Mouse (Mus musculus) forebrain, embryonic 10.5 days (tissue): Measurements from ENCODE around the gene Krba1. TPM values are rescaled to one million over a fixed set of nuclear protein-coding genes. Genes with fewer than 3 reads are reported as not detected.
A peak's percentile ranks its signal among the peaks of the same experiment; 100 is the strongest.

Experiments used
- DNase-seq: peaks from one replicate; pipeline ENCODE4 v3.0.0-alpha.2; 2017; ENCODE audit warnings: low spot score; ENCODE audit errors: extremely low spot score
- H3K27ac ChIP-seq: fragments of 300-500 bp; sonication (generic); 2 replicates; pipeline ENCODE4 v1.5.1; 2016; ENCODE audit warnings: mild to moderate bottlenecking
- H3K27me3 ChIP-seq: fragments of 300-500 bp; sonication (generic); 2 replicates; pipeline ENCODE4 v1.6.1; 2016; ENCODE audit warnings: mild to moderate bottlenecking; ENCODE audit not compliant: poor library complexity, severe bottlenecking
- H3K36me3 ChIP-seq: fragments of 300-500 bp; sonication (generic); replicated peaks from 2 replicates; pipeline ENCODE4 v1.6.1; 2016; ENCODE audit warnings: mild to moderate bottlenecking, moderate library complexity
- H3K4me1 ChIP-seq: fragments of 300-500 bp; sonication (generic); 2 replicates; pipeline ENCODE4 v1.6.1; 2016
- H3K4me3 ChIP-seq: fragments of 300-500 bp; sonication (generic); 2 replicates; pipeline ENCODE4 v1.5.1; 2016; ENCODE audit warnings: mild to moderate bottlenecking, moderate library complexity
- H3K9me3 ChIP-seq: fragments of 300-500 bp; sonication (generic); 2 replicates; pipeline ENCODE4 v1.6.1; 2016; ENCODE audit warnings: mild to moderate bottlenecking, moderate library complexity
- WGBS: fragments of 180-500 bp; shearing (Covaris S2); methylation state at CpG from one replicate; pipeline ENCODE4 v1.1.7; 2016; 5-methylcytosine and 5-hydroxymethylcytosine counted together
- polyA plus RNA-seq: library from polyadenylated mRNA; unstranded; fragments of >200 nt; fragmentation: Nextera tagmentation; extraction: Ambion mirVana; gene quantifications from 2 replicates; pipeline ENCODE4 v1.2.1, GENCODE M21; 2016

Krba1 gene
- polyA plus RNA-seq, 1 experiment from 2014 or later: 24.5 TPM

GRCm38 (mm10) chr6:48445181-48446101, 50.1 kb downstream of the Krba1 start, which contains the start of gene Zfp467:
TSS of gene Zfp467 (minus strand) at chr6:48445825.
- WGBS: under 1% methylated on average over 65 of the region's 65 CpGs
- peak; percentile 41 for DNase-seq

DNA sequence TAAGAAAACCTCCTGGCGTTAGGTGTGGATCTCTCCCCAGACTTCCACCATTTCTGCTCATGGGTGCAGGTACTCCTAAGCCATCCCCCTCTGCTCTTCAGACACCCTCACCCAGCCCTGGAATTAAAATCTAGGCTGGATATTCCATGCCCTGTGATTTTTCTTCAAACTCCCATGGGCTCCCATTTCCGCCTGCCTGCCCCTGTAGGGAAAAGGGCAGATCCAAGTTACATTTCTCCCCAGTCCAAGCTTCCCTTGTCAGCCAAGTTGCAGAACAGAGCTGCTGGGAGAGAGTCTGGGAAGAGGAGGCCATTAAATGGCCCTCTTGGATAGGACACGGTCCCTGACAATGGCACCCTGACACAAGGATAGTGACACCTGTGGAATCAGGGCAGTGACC, 50.9 kb downstream of the Krba1 start:
- H3K4me1 ChIP-seq: peaks cover 47% of the 10 kb centered on the region
- DNase-seq: no peak
- WGBS: 32% methylated on average over 3 of the region's 3 CpGs
- peaks cover 29% of the 10 kb centered on the region for H3K27me3 ChIP-seq
- peak overlapping the region; percentile 96 for H3K27ac ChIP-seq
- peaks cover 15% of the 10 kb centered on the region for H3K36me3 ChIP-seq
- H3K9me3 ChIP-seq: peaks cover 12% of the 10 kb centered on the region; the same call in 1 of the 2 replicates
- H3K4me3 ChIP-seq: peak overlapping the region; percentile 63

More at GRCm38 (mm10) chr6:48445181-48446101, 50.1 kb downstream of the Krba1 start, which contains the start of gene Zfp467:
- Histone ChIP-seq H3K36me3 (peaks cover 21% of the 10 kb centered on the region), H3K4me3 (peak within 1 kb of the TSS; percentile 63), H3K27ac (peak within 1 kb of the TSS; percentile 96), H3K9me3 (peaks cover 12% of the 10 kb centered on the region; the same call in 1 of the 2 replicates), H3K4me1 (peaks cover 55% of the 10 kb centered on the region), H3K27me3 (peaks cover 37% of the 10 kb centered on the region)

DNA sequence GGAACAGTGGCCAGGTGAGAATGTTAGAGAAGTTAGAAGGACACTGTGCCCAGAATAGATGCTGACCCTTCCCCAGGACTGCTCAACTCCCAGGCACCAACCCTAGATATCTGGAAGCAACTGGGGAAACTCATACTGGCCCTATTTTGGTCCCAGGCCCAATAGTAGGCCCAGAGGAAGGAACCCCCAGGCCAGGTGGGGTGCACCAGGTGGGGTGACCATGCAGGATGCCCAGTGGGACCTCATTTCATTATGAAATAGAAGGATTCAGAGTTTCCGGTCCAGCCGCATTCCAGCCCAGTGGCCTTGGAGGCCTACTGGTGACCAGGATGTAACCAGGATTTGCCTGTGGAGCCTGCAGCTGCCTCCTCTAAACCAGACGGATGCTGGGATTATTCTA, 51.5 kb downstream of the Krba1 start:
- Histone ChIP-seq H3K4me1 (peaks cover 44% of the 10 kb centered on the region), H3K36me3 (peaks cover 8% of the 10 kb centered on the region), H3K27ac (0 out of 2 replicates have a peak overlapping the region, but pooled peaks have one; percentile 12), H3K4me3 (no peak overlapping the region), H3K9me3 (peaks cover 8% of the 10 kb centered on the region; the same call in 1 of the 2 replicates), H3K27me3 (peaks cover 23% of the 10 kb centered on the region)
- 59% methylated on average over 3 of the region's 3 CpGs for WGBS
- no peak for DNase-seq

- Histone ChIP-seq H3K27me3 (peaks cover 23% of the 10 kb centered on the region), H3K9me3 (no peaks in the 10 kb centered on the region), H3K4me3 (no peak within 1 kb of the TSS), H3K27ac (0 out of 2 replicates have a peak within 1 kb of the TSS, but pooled peaks have one; percentile 35), H3K4me1 (peaks cover 41% of the 10 kb centered on the region), H3K36me3 (no peaks in the 10 kb centered on the region)
- 75% methylated on average over 1 of the region's 1 CpGs for WGBS
- DNase-seq: no peak
These were observed 52.5 kb downstream of the Krba1 start, which contains the start of gene Sspo for GRCm38 (mm10) chr6:48447929-48448328. TSS of gene Sspo (plus strand) at chr6:48448229.

DNA sequence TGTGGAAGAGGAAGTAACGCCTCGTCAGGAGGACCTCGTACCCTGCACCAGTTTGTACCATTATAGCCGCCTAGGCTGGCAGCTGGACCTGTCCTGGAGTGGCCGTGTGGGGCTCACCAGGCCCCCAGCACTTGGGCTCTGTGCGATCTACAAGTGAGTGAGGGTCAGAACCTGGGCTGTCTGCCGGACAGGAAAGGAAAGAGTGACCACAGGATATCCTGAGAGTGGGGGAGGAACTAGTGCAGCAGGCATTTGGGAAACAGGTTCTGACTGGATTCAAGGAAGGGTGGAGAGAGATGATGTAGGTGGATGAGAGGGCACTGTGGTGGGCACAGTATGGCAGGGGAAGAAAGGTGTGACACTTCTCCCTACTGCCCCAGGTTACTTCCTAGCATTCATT, 53.1 kb downstream of the Krba1 start:
- peaks cover 35% of the 10 kb centered on the region for H3K4me1 ChIP-seq
- H3K4me3 ChIP-seq: no peak overlapping the region
- 0 out of 2 replicates have a peak overlapping the region, but pooled peaks have one; percentile 35 for H3K27ac ChIP-seq
- peaks cover 23% of the 10 kb centered on the region for H3K27me3 ChIP-seq
- H3K9me3 ChIP-seq: no peaks in the 10 kb centered on the region
- DNase-seq: no peak
- H3K36me3 ChIP-seq: no peaks in the 10 kb centered on the region
- 82% methylated on average over 7 of the region's 7 CpGs for WGBS

- DNase-seq: no peak
- 77% methylated on average over 1 of the region's 1 CpGs for WGBS
- no peak overlapping the region for H3K27ac ChIP-seq
- H3K9me3 ChIP-seq: no peaks in the 10 kb centered on the region
- peaks cover 2% of the 10 kb centered on the region for H3K4me1 ChIP-seq
- no peak overlapping the region for H3K4me3 ChIP-seq
- no peaks in the 10 kb centered on the region for H3K36me3 ChIP-seq
- H3K27me3 ChIP-seq: peaks cover 11% of the 10 kb centered on the region
These were observed 56.8 kb downstream of the Krba1 start for GRCm38 (mm10) chr6:48452151-48452550.

DNA sequence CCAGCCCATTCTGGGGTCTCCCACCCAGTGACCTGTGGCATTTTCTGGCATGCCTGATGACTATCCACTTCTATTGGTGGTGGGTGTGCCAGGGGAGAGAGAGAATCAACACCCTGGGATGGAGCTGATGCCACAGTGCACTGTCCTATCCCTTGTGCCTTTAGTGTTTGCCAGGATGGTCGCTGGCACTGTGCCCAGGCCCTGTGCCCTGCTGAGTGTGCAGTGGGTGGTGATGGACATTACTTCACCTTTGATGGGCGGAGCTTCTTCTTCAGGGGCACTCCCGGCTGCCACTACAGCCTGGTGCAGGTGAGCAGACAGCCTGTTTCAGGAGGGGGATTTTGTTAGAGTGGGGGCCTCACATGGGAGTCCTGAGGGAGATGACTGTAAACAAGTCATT, 57.4 kb downstream of the Krba1 start:
- WGBS: 73% methylated on average over 3 of the region's 3 CpGs
- 0 out of 2 replicates have a peak, but pooled peaks cover 8% of the 10 kb centered on the region for H3K27me3 ChIP-seq
- no peaks in the 10 kb centered on the region for H3K9me3 ChIP-seq
- H3K27ac ChIP-seq: no peak overlapping the region
- H3K4me3 ChIP-seq: no peak overlapping the region
- H3K4me1 ChIP-seq: no peaks in the 10 kb centered on the region
- no peaks in the 10 kb centered on the region for H3K36me3 ChIP-seq
- DNase-seq: no peak

GRCm38 (mm10) chr6:48464966-48465679, 69.7 kb downstream of the Krba1 start:
- H3K4me3 ChIP-seq: no peak overlapping the region
- H3K27me3 ChIP-seq: no peaks in the 10 kb centered on the region
- H3K27ac ChIP-seq: no peak overlapping the region
- no peaks in the 10 kb centered on the region for H3K36me3 ChIP-seq
- WGBS: 96% methylated on average over 13 of the region's 13 CpGs
- no peaks in the 10 kb centered on the region for H3K9me3 ChIP-seq
- H3K4me1 ChIP-seq: peaks cover 27% of the 10 kb centered on the region
- no peak for DNase-seq

DNA sequence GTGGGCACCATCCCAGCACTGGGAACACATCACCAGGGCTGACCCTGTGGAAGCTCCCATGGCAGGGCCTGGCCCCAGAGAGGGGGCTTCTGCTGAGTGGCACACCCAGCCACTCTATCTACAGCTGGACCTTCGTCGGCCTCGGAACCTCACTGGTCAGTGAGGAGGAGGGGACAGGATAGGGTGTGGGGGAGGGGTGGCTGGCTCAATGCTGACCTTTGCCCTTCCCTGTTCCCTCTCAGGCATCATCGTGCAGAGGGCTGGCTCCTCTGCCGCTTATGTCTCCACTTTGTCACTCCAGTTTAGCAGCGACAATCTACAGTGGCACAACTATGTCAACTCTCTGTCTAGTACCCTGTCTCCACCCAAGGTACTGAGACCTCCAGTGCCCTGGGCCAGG, 71.3 kb downstream of the Krba1 start:
- H3K36me3 ChIP-seq: no peaks in the 10 kb centered on the region
- H3K9me3 ChIP-seq: no peaks in the 10 kb centered on the region
- no peaks in the 10 kb centered on the region for H3K27me3 ChIP-seq
- no peak overlapping the region for H3K4me3 ChIP-seq
- H3K4me1 ChIP-seq: peaks cover 27% of the 10 kb centered on the region
- 31% methylated on average over 6 of the region's 6 CpGs for WGBS
- DNase-seq: no peak
- H3K27ac ChIP-seq: peak overlapping the region; percentile 36

GRCm38 (mm10) chr6:48467490-48467889, 72.1 kb downstream of the Krba1 start:
- WGBS: 86% methylated on average over 7 of the region's 7 CpGs

More at GRCm38 (mm10) chr6:48467490-48467889, 72.1 kb downstream of the Krba1 start:
- no peaks in the 10 kb centered on the region for H3K27me3 ChIP-seq
- H3K4me3 ChIP-seq: no peak overlapping the region
- H3K4me1 ChIP-seq: peaks cover 27% of the 10 kb centered on the region
- no peak for DNase-seq
- H3K27ac ChIP-seq: no peak overlapping the region
- H3K9me3 ChIP-seq: no peaks in the 10 kb centered on the region
- H3K36me3 ChIP-seq: no peaks in the 10 kb centered on the region
